Mouse (Mus musculus): ENCODE results near the gene Ikzf2. TPM values are rescaled to one million over a fixed set of nuclear protein-coding genes. Genes with fewer than 3 reads are reported as not detected.
A peak's percentile ranks its signal among the peaks of the same experiment; 100 is the strongest.

Ikzf2 gene
- total RNA-seq (2014; fragmentation: Nextera tagmentation) (13.0 and 23.5 TPM in 2 replicates), total RNA-seq (2017) (9.6 and 27.9 TPM in 2 replicates)

DNA sequence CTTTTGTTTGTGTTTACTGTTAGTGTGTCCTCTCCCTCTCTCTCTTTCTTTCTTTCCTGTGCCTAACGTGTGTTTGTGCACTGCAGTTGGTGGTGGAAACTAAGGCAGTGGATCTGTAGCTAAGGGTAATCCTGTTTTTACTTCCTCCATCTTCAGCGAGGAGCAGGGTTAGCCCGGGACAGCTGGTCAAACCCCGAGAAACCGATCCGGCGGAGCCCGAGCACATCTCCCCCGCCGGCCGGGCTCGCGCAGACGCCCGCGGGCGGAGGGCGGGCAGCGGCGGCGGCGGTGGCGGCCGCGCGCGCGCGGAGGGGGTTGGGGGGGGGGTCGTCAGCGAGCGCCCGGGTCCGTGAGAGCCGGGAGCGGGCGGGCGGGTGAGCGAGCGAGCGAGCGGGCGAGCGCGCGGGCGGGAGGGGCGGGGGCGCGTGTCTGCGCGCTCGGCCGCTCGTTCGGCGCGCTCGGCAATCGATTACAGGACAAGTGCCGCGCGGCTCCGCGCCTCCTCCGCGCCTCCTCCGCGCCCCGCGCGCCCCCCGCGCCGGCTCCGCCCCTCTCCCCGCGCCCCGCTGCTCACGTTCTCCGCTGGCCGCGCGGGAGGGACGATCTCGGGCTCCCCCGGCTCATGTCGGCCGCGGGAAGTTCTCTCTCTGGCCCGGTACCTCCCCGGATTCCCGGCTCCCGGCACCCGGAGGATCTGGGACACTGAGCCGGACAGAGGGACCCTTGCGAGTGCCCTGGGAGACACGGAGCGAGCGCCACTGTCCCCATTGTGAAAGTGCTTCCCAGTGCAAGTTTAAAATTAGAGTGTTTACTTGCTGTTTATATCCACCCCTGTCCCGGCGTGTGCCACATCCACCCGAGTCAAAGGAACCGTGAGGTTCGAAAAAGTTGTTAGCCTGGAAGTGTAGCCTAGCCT is at the start of gene Ikzf2:
TSS of gene Ikzf2 (minus strand) at position 170 of the 916 bp plus-strand sequence.
- ATAC-seq (replicated peaks; ENCODE audit: low FRiP score, low TSS enrichment, poor library complexity, severe bottlenecking), result peak; percentile 64

DNA sequence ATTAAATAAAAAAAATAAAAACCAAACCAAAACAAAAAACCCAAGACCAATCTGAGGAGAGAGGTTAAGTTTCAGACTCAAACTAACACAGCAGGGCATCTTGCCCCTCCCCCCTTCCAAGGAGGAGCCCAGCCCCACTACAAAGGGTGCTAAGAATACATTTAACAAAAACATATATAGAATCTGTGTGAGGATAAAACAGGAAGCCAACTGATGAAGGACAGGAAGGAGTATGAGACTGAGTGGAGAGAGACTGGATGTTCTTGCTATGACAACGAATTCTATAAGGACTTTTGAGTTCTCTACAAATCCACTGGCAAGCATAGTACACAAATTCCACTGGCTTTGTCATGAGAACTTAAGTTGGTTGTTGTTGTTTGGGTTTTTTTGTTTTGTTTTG is 42.7 kb upstream of the Ikzf2 start:
- no peak for ATAC-seq (replicated peaks; ENCODE audit: low FRiP score, low TSS enrichment, poor library complexity, severe bottlenecking)

DNA sequence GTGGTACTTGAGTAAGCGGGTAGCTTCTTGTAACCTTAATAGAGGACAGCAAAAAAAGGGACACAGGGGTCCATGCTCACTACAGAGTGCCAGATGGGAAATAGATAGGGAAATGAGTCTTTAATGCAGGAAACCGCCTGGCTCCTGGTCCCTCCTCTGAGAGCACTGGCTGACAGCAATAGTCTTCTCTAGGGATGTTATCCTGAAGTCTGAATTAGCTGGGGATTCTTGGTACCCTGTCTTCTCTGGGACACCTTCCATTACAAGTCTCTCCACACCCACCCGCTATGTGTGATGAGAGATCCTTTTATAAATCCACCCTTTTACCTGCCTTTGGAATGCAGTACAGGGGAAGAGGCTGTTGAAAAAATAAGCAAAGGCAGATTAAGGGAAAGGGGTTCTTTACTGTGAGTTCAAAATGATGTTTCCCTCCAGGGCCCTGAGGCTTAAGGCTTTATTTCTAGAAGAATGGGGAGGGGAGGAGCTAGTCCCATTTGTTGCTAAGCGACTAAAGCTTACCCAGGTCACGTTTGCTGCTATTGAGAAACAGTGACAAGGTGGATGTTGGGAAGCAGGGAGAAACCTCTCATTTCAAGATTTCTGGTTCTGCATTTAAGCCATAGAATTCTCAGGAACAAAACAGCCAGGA is 42.1 kb upstream of the Ikzf2 start:
- no peak for ATAC-seq (replicated peaks; ENCODE audit: low FRiP score, low TSS enrichment, poor library complexity, severe bottlenecking)

DNA sequence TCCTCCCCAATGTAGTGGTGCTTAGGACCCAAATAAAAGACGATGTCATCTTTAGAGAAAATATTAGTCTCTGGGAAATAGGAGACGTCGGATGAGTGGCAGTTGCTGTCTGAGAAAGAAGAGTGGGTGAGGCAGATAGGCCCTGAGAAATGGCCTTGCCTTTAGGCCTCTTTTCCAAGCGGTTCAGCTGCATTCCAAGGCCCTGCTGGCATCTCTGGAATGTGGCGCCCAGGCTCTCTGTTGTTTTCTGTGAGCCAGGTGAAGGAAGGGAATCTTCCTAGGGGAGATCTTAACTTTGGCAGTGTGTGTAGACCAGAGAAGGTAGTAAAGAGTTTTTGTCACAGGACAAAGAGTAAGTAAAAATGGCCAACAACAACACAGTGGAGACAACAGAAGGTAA is 40.9 kb upstream of the Ikzf2 start:
- no peak for ATAC-seq (replicated peaks; ENCODE audit: low FRiP score, low TSS enrichment, poor library complexity, severe bottlenecking)

DNA sequence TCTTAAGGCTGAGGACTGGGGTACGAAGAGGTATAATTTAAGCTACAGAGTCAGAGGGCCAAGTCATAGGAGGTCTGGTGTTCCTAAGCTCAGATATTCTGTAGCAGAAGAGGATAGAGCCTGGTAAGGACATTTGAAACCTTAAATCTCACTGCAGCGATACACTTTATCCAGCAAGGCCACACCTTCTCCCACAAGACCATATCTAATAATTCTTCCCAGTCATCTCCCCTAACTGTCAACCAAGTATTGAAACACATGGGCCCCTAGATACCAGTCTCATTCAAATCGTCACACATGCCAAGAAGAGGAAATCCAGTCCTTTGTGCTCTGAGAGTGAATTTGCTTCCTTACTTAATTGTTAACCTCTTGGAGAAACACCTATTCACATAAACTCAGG is 30.1 kb upstream of the Ikzf2 start:
- peak; percentile 67 for ATAC-seq (replicated peaks; ENCODE audit: low FRiP score, low TSS enrichment, poor library complexity, severe bottlenecking)

DNA sequence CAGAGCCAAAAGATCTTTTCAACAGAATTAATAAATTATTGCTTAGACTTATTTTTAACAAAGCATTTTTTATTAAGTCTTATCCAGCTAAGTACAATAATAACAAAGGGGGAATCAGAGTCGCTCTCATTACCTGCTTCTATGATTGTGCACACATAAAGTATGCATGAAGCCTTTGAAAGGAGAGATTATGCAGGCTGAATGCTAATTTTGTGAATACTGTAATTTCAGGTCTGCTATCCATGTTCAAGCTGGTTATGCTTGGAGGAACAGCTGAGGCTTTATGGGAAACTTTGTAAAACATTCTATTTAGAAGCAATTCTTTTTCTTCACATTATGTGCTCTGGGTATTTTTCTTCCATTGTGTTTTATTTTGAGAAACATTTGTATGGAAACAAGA is 21.5 kb upstream of the Ikzf2 start:
- no peak for ATAC-seq (replicated peaks; ENCODE audit: low FRiP score, low TSS enrichment, poor library complexity, severe bottlenecking)

DNA sequence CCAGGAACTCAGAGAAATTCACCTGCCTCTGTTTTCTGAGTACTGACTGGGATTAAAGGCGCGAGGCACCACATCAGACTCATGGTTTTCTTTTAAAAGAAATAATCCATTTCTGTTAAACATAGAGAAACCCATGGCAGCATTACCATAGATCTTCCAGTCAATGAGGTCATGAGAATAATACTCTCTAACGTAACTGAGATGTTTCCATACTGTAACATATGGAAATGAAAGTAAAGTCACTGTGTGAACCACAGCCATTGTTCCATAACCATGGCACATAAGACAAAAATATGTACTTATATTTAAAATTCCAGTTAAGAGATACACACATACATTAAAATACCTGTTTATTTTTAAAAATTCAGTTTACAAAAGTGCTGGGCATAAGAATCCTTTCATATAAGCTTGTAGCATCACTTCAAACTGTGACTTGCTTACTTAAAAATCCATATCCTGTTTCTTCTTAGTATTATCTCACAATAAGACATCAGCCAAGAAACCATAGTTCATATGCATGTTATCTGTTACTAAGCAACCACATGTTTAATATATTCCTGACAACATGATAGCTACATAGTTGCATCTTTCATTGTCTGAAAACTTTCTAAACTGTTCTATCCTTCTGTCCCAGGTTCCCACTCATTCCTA is 16.6 kb upstream of the Ikzf2 start:
- no peak for ATAC-seq (replicated peaks; ENCODE audit: low FRiP score, low TSS enrichment, poor library complexity, severe bottlenecking)

DNA sequence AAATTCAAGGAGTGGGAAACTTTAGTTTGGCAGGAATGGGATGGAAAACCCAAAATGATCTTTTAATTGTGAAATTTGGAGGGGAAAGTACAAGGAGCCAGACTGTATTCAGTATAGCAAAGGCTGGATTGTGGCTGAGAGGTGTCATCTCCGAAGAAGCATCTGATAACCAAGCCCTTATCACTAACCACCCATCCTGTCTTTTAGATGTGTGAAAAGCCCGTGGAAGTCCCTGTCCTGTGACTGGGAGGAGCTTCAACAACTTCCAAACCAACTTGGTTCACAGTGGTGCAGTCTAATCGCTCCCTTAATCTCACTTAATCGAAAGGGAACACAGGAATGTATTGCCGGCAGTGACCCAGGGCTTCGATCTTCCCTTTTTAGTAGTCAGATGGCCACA is 4.9 kb upstream of the Ikzf2 start:
- 0 out of 2 replicates have a peak, but pooled peaks have one; percentile 9 for ATAC-seq (replicated peaks; ENCODE audit: low FRiP score, low TSS enrichment, poor library complexity, severe bottlenecking)

DNA sequence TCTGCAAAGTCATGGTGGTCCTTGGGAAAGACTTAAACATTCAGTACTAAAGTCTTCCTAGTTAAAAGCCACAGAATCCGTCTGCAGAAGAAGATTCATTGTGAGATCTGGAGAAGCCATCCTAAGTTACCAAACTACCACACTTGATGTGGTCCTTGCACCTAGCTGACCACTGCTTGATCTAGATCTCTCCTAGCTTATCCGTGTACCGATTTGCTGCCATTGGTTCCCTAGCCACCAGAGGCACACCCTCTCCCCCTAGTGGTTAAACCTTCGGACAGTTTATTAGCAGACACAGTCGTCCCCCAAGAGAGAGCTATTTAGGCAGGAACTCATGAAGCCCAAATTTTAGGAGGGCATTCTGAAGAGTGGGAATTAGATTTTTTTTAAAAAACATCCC is 1.9 kb upstream of the Ikzf2 start:
- peak; percentile 79 for ATAC-seq (replicated peaks; ENCODE audit: low FRiP score, low TSS enrichment, poor library complexity, severe bottlenecking)

DNA sequence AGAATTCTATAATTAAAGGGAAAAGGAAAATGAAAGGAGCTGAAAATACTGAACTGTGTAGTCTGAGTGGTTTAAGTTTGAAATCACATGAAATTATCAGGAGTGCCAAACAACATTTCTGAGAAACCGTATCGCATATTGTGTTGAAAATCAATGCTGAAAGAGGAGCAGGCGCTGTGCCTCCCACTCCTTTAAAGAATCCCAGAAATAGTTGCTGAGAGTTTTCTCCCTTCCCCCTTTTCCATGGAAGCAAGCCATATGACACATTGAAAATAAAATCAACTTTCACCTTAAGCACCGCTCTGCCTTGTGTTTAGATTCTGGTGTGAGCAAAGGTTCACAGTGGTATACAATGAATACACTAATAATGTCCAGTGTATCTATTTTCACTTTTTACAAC is 1.1 kb upstream of the Ikzf2 start:
- ATAC-seq (replicated peaks; ENCODE audit: low FRiP score, low TSS enrichment, poor library complexity, severe bottlenecking), result no peak

DNA sequence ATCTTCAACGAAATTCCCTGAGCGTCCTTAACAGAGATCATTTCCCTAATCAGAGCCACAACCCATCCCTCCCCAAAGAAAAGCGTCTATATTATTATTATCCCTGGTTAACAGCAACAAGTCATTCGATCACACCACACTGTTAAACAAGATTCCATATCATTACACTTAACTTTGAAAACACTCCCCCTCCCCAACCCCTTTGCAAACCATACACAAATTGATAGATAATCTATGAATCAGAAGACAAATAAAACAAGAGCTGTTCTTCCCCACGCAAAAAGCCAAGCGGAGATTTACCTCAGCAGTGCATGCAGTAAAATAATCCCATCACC is 337 bp downstream of the Ikzf2 start:
- no peak for ATAC-seq (replicated peaks; ENCODE audit: low FRiP score, low TSS enrichment, poor library complexity, severe bottlenecking)

DNA sequence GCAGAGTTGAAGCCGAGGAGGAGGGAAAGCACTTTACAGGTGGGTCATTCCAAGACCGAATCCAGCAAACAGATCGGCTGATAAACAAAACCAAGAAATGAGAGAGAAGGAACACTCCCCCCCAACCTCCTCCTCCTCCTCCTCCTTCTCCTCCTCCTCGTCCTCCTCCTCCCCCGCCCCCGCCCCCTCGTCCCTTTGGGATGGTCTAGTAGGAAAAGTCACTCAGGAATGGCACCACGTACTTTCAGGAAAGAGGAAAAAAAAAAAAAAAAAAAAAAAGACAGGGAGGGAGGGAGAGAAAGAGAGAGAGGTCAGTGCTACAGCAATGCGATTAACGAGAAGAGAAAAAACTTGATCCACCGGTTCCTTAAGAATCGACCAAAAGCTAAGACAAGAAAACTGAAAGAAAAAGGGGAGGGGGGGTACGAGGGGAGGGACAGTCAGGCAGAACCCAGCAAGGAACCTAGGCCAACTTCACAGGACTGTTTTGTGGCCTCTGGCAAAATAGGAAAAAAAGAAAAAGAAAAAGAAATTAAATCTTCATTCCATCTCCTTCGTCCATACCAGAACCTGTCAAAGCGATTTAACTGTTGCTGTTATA is 1.1 kb downstream of the Ikzf2 start:
- no peak for ATAC-seq (replicated peaks; ENCODE audit: low FRiP score, low TSS enrichment, poor library complexity, severe bottlenecking)

DNA sequence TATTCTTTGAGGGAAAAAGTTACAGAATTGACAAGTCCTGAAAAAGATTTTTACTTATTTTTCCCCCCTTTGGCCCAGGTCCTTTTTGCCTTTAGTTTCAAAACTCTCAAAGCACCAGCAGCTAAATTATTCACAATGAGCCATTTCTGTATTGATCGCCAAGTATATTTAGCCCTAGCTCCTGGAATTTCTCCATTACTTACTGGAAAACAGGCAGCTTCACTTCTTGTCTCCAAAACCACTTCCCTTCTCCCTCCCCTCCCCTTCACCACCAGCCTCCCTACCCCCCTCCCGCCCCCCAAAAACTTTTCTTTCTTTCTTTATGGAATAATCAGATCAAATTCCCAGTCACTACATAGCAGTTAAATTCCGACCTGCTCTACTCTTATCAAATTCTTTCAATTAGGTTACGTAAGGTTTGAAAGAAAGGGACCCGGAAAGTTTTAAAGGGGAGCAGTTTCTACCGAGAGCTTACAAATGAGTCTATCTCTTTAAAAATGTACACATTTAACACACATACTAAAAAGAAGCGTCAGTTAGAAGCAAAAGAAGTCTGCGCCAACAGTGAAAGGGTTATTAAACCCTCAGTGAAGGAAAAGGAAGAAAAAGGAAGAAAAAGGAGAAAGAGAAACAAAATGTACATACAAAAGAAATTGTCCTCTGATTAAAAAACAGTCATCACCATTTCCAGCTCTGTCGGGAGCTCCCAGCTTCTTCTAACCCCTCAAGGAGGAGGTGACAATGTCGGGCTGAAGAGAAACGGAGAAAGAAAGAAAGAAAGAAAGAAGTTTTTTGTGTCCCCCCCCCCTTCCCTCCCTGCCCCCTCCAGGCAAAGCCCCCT is 1.8 kb downstream of the Ikzf2 start:
- ATAC-seq (replicated peaks; ENCODE audit: low FRiP score, low TSS enrichment, poor library complexity, severe bottlenecking), result no peak

DNA sequence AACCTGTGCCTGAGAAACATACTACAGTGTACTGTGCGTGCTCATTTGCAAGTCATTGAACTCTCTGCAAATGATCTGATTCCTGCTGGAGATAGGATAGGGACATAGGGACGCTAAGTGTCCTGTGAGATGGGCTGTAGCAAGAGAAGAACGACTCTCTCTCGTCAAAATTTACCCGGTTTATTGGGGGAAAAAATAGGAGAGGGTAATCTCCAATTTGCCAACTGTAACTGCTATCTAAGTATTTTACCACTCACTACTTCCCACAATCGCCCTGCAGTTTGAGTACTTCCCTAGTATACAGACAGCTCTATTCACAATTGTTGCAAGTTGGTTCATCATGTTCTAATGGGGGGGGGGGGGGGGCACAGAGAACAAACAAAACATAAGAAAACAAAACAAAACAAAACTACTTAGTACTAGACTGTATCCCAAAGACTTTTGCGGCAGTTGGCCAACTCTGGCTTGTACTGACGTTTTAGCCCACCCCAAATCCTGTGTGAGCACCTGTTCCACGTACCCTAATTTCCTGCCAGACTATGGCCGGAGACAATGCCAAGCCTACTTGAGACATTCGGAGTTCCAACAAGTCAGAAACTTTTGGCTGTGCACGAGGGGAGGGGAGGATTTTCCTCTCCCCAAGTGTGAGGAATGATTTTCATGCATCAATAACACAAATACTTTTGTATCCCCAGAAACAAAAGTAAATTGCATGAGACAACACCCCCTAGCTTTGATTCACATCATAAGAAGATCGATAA is 2.6 kb downstream of the Ikzf2 start:
- 0 out of 2 replicates have a peak, but pooled peaks have one; percentile 19 for ATAC-seq (replicated peaks; ENCODE audit: low FRiP score, low TSS enrichment, poor library complexity, severe bottlenecking)

DNA sequence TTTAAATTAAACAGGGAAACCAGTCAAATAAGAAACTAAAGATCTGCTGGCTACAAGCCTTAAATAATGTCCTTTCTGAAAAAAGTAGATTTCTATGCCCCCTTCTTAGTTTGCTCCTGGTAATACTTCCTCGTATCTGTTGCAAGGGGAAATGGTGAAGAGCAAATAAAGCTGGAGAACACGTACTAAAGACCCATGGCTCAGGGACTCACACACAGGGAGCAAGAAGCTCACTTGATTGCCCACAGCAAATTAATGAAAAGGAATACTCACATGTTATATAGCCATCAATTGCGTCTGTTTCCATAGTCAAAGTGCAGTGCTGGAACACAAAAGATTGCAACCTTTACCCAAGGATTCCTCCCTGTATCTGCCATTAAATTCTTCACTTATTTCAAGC is 3.2 kb downstream of the Ikzf2 start:
- ATAC-seq (replicated peaks; ENCODE audit: low FRiP score, low TSS enrichment, poor library complexity, severe bottlenecking), result no peak

DNA sequence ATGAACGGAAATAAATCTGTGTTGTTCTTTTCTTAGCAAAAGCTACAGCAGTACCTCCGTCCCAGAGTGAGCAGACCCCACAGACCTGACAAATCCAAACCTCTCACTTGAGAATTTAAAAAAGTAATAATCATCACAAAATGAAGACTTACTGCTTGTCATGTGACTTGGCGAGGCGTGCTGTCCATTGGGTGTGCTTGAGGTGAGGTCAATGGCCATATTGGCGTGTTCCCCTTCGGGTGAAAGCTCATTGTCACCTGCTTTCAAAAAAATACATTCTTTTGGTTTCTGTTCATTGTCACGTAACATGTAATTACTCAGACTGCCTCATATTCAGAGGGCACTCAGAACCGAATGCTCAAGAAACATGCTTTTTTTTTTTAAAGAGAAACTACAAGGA is 4.0 kb downstream of the Ikzf2 start:
- ATAC-seq (replicated peaks; ENCODE audit: low FRiP score, low TSS enrichment, poor library complexity, severe bottlenecking), result 0 out of 2 replicates have a peak, but pooled peaks have one; percentile 17

DNA sequence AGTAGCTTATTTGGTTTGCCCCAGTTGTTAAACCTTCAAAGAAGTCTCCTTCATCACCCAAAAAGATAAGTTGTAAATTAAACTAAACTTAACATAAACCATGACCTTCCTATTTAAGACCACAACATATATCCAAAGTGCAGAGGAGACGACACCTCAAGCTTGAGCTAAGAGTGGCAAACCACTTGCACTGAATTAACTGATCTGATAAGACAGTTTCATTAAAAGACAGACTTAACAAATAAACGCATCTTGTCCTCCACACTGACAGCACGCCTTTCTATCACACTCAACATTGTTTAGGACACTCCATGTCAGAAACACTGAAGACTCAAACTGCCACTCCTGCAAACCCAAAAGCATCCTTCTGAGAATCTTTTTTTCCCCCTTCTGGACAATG is 4.8 kb downstream of the Ikzf2 start:
- ATAC-seq (replicated peaks; ENCODE audit: low FRiP score, low TSS enrichment, poor library complexity, severe bottlenecking), result no peak

DNA sequence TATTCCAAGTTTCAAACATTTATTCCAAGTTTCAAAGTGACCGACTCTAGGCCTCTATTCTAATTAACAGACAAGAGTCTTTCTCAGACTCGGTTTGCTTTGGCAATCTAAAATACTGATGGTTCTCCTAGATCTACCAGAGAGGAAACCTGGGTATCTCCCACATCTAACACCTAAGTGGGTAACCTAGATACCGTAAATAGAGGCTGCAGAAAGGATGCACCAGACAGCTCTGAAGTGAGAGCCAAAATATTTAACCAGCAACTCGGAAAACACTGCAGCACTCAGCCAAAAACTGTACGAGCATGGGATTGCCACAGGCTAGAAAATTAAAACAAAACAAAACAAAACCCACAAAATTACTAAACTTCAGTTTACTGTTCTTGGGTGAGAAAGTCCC is 6.0 kb downstream of the Ikzf2 start:
- ATAC-seq (replicated peaks; ENCODE audit: low FRiP score, low TSS enrichment, poor library complexity, severe bottlenecking), result no peak

Data from megakaryocyte-erythroid progenitor cell, adult 5-6 weeks (primary cell).